Mouse (Mus musculus): ENCODE measurements around the gene Gng12. TPM values are rescaled to one million over a fixed set of nuclear protein-coding genes. Genes with fewer than 3 reads are reported as not detected.
"Not testable (repeated sequence)": the region's sequence is repeated elsewhere in the genome, so short reads cannot be mapped to it uniquely, and the experiment has no call there.

Gng12 gene
- total and polyA plus RNA-seq, 2 experiments: 14.1 to 24.4 TPM

DNA sequence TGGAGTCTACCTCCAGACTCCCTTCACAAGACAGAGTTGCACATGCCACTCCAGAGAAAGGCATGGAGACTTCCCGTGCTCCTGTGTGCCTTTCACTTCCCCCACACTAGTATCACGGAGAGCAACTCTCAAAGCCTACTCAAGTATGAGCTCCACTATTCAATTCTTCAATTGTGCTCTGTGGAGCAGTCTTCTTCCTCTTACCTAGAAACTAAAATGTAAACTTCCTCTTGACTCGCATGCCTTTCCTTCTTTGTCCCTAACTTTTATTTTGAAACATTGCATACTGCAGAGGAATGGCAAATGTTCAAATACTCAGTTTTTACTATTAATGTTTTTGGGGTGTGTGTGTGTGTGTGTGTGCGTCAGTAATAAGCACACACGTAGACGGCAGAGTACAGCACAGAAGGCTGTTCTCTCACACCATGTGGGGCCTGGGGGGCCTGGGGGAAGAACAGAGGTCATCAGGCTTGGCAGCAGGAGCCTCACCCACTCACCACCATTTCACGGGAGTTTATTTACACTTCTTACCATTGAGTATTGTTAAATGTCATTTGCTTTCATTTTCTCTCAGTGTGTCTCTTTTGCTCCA is 120.4 kb downstream of the Gng12 start:
- Histone ChIP-seq H3K27ac (replicated peaks; ENCODE audit: insufficient read depth, low read depth, low read length) (no peak overlapping the region), H3K27me3 (ENCODE audit: control insufficient read depth, insufficient read depth, low read length) (no peaks in the 10 kb centered on the region), H3K36me3 (ENCODE audit: control insufficient read depth, insufficient read depth, low read length) (peaks cover 9% of the 10 kb centered on the region), H3K4me1 (ENCODE audit: control insufficient read depth, insufficient read depth, low read length) (peaks cover 13% of the 10 kb centered on the region), H3K9ac (ENCODE audit: low read depth, low read length) (no peak overlapping the region), H3K79me2 (ENCODE audit: control insufficient read depth, insufficient read depth, low read length) (no peaks in the 10 kb centered on the region), H3K4me3 (ENCODE audit: insufficient read depth, low read depth, low read length) (no peak overlapping the region)
- WGBS: 69% methylated on average over 7 of the region's 7 CpGs
- TF ChIP-seq POLR2A (IDR thresholded peaks at IDR 0.05; ENCODE audit: extremely low read depth, insufficient read depth, low read length): no peak
- no peak for TF ChIP-seq CTCF (IDR thresholded peaks at IDR 0.05; ENCODE audit: low read depth, low read length)
- no peak for DNase-seq (ENCODE audit: extremely low read depth, low read depth, low spot score)

GRCm38 (mm10) chr6:67018365-67018764 is 122.2 kb downstream of the Gng12 start:
- TF ChIP-seq CTCF (IDR thresholded peaks at IDR 0.05; ENCODE audit: low read depth, low read length) (no peak), POLR2A (IDR thresholded peaks at IDR 0.05; ENCODE audit: extremely low read depth, insufficient read depth, low read length) (no peak)
- Histone ChIP-seq H3K4me3 (ENCODE audit: insufficient read depth, low read depth, low read length) (no peak overlapping the region), H3K4me1 (ENCODE audit: control insufficient read depth, insufficient read depth, low read length) (peaks cover 10% of the 10 kb centered on the region), H3K79me2 (ENCODE audit: control insufficient read depth, insufficient read depth, low read length) (no peaks in the 10 kb centered on the region), H3K36me3 (ENCODE audit: control insufficient read depth, insufficient read depth, low read length) (peaks cover 12% of the 10 kb centered on the region), H3K9ac (ENCODE audit: low read depth, low read length) (no peak overlapping the region), H3K27ac (replicated peaks; ENCODE audit: insufficient read depth, low read depth, low read length) (no peak overlapping the region), H3K27me3 (ENCODE audit: control insufficient read depth, insufficient read depth, low read length) (no peaks in the 10 kb centered on the region)
- 86% methylated on average over 4 of the region's 4 CpGs for WGBS
- DNase-seq (ENCODE audit: extremely low read depth, low read depth, low spot score): no peak

GRCm38 (mm10) chr6:67019001-67019400 is 122.8 kb downstream of the Gng12 start:
- 91% methylated on average over 7 of the region's 7 CpGs for WGBS
- H3K4me3 ChIP-seq (ENCODE audit: insufficient read depth, low read depth, low read length); H3K4me1 ChIP-seq (ENCODE audit: control insufficient read depth, insufficient read depth, low read length); H3K79me2 ChIP-seq (ENCODE audit: control insufficient read depth, insufficient read depth, low read length); H3K27me3 ChIP-seq (ENCODE audit: control insufficient read depth, insufficient read depth, low read length); H3K27ac ChIP-seq (replicated peaks; ENCODE audit: insufficient read depth, low read depth, low read length); H3K9ac ChIP-seq (ENCODE audit: low read depth, low read length); DNase-seq (ENCODE audit: extremely low read depth, low read depth, low spot score): not testable (repeated sequence)
- peaks cover 12% of the 10 kb centered on the region for H3K36me3 ChIP-seq (ENCODE audit: control insufficient read depth, insufficient read depth, low read length)

- Histone ChIP-seq H3K79me2 (ENCODE audit: control insufficient read depth, insufficient read depth, low read length) (no peaks in the 10 kb centered on the region), H3K9ac (ENCODE audit: low read depth, low read length) (no peak overlapping the region), H3K27me3 (ENCODE audit: control insufficient read depth, insufficient read depth, low read length) (no peaks in the 10 kb centered on the region), H3K4me1 (ENCODE audit: control insufficient read depth, insufficient read depth, low read length) (no peaks in the 10 kb centered on the region), H3K4me3 (ENCODE audit: insufficient read depth, low read depth, low read length) (no peak overlapping the region), H3K27ac (replicated peaks; ENCODE audit: insufficient read depth, low read depth, low read length) (no peak overlapping the region), H3K36me3 (ENCODE audit: control insufficient read depth, insufficient read depth, low read length) (peaks cover 12% of the 10 kb centered on the region)
- 95% methylated on average over 5 of the region's 5 CpGs for WGBS
- DNase-seq (ENCODE audit: extremely low read depth, low read depth, low spot score): no peak
- no peak for TF ChIP-seq CTCF (IDR thresholded peaks at IDR 0.05; ENCODE audit: low read depth, low read length)
These were observed 125.1 kb downstream of the Gng12 start for GRCm38 (mm10) chr6:67021308-67021707.

GRCm38 (mm10) chr6:67023729-67024128 is 127.5 kb downstream of the Gng12 start:
- Histone ChIP-seq H3K9ac (ENCODE audit: low read depth, low read length) (no peak overlapping the region), H3K79me2 (ENCODE audit: control insufficient read depth, insufficient read depth, low read length) (no peaks in the 10 kb centered on the region), H3K36me3 (ENCODE audit: control insufficient read depth, insufficient read depth, low read length) (peaks cover 7% of the 10 kb centered on the region), H3K27me3 (ENCODE audit: control insufficient read depth, insufficient read depth, low read length) (no peaks in the 10 kb centered on the region), H3K27ac (replicated peaks; ENCODE audit: insufficient read depth, low read depth, low read length) (no peak overlapping the region), H3K4me1 (ENCODE audit: control insufficient read depth, insufficient read depth, low read length) (peaks cover 5% of the 10 kb centered on the region), H3K4me3 (ENCODE audit: insufficient read depth, low read depth, low read length) (no peak overlapping the region)
- 89% methylated on average over 4 of the region's 4 CpGs for WGBS
- TF ChIP-seq POLR2A (IDR thresholded peaks at IDR 0.05; ENCODE audit: extremely low read depth, insufficient read depth, low read length): no peak
- TF ChIP-seq CTCF (IDR thresholded peaks at IDR 0.05; ENCODE audit: low read depth, low read length): no peak
- DNase-seq (ENCODE audit: extremely low read depth, low read depth, low spot score): no peak

DNA sequence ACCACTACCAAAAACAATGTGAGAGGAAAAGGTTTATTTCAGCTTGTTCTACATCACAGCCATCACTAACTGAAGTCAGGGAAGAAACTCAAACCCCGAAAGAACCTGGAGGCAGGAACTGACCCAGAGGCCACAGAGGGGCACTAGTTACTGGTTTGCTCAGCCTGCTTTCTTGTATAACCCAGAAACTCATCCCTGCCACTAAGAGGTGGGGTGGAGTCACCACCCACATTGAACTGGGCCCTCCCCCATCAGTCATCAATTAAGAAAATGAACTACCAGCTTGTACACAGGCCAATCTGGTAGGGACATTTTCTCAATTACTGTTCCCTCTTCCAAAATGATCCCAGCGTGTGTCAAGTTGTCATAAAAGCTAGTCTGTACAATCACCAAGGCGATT is 130.5 kb downstream of the Gng12 start:
- WGBS: 92% methylated on average over 3 of the region's 3 CpGs
- Histone ChIP-seq H3K27ac (replicated peaks; ENCODE audit: insufficient read depth, low read depth, low read length) (no peak overlapping the region), H3K4me1 (ENCODE audit: control insufficient read depth, insufficient read depth, low read length) (peaks cover 10% of the 10 kb centered on the region), H3K36me3 (ENCODE audit: control insufficient read depth, insufficient read depth, low read length) (peaks cover 2% of the 10 kb centered on the region; the same call in 1 of the 2 replicates), H3K9ac (ENCODE audit: low read depth, low read length) (no peak overlapping the region), H3K79me2 (ENCODE audit: control insufficient read depth, insufficient read depth, low read length) (no peaks in the 10 kb centered on the region), H3K4me3 (ENCODE audit: insufficient read depth, low read depth, low read length) (no peak overlapping the region), H3K27me3 (ENCODE audit: control insufficient read depth, insufficient read depth, low read length) (no peaks in the 10 kb centered on the region)
- TF ChIP-seq CTCF (IDR thresholded peaks at IDR 0.05; ENCODE audit: low read depth, low read length) (no peak), POLR2A (IDR thresholded peaks at IDR 0.05; ENCODE audit: extremely low read depth, insufficient read depth, low read length) (no peak)
- no peak for DNase-seq (ENCODE audit: extremely low read depth, low read depth, low spot score)

Measured in liver, adult 2 months (tissue).